9 mouse cellular contexts compared by ENCODE assay signal in the genomic region with DNA sequence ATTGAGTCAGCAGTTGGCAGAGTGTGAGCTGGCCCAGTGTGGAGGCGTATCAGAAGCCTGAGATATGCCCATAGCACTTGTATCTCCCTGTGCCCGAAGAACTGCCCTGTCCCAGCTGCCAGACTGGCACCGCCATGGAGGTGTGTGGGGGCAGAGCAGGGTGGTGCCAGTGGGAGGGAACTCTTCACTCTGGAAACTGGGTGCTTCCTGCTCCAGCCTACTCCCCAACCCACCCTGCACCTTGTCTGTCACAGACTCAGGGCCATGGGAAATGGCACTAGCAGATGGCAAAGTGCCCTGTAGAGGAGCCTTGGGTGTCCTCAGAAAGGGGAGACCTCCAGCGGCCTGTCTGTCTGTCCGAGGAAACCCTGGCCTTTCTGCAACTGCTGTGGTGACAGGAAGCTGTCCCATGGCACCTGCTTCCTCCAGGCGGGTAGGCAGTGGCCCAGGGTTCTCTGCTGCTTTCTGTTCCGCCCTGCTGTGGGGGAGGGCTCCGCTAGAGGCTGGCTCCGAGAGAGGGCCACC. TPM values are rescaled to one million over a fixed set of nuclear protein-coding genes. Genes with fewer than 3 reads are reported as not detected.
A peak's percentile ranks its signal among the peaks of the same experiment; 100 is the strongest.
DNase-seq lines count a peak whose midpoint lies in the region; ATAC-seq lines count a peak whose summit lies in the region.
"Had no signal": no experiment of that assay in that cellular context is flagged by ENCODE, and none has a peak within 500 bp of the region (broad histone marks: within the 10 kb centered on the region; RNA-seq: fewer than 3 reads in every experiment).

No protein-coding gene starts in this region.

- H3K4me3 ChIP-seq in macrophage (ENCODE audit: inconsistent target) = peak overlapping the region; percentile 35

- no peaks in the 10 kb centered on the region for H3K36me3 ChIP-seq in macrophage (ENCODE audit: inconsistent target)

- peak overlapping the region; percentile 96 for H3K27ac ChIP-seq in macrophage

- peak; percentile 84 for ATAC-seq in common myeloid progenitor, adult 5-6 weeks (replicated peaks; ENCODE audit: low read depth, poor library complexity, severe bottlenecking)

- DNase-seq in heart, adult 18-20 months = peak; percentile 68 to 86
- no peak for DNase-seq in heart, adult 8-10 months (ENCODE audit: low spot score)
- peak; percentile 81 for DNase-seq in induced T-regulatory cell, adult 2 months (ENCODE audit: low read depth)
- DNase-seq in thymus, postnatal 10 days (ENCODE audit: low spot score in 2 of 2) = peak; percentile 72 to 77
- DNase-seq in adipocyte (ENCODE audit: low spot score) = no peak
- DNase-seq in cerebellum, adult 8-10 months = no peak

- 2% methylated on average over 9 of the region's 9 CpGs for WGBS in macrophage (ENCODE audit: missing documents)

- H3K79me2 ChIP-seq in macrophage (ENCODE audit: inconsistent target) = peaks cover 47% of the 10 kb centered on the region; the same call in 1 of the 2 replicates

RNA-seq across cellular contexts. Expression of a gene that starts 14.9 kb away (rescaled TPM):
- total RNA-seq in heart, adult 18-20 months (2021) = not detected
- total RNA-seq in heart, adult 8-10 months (2022) = not detected
- total RNA-seq in common myeloid progenitor, adult 5-6 weeks (2017) = 0.05 TPM in 1 of 2 replicates, not detected in the other
- total RNA-seq in macrophage (2018; cell fraction: chromatin; rRNA removed) = under 1 TPM in 7 of 26 experiments, not detected in 19; 0.30 to 0.69 (median 0.38) TPM
- total RNA-seq in macrophage (2018; cell fraction: cytosol; rRNA removed) = under 1 TPM in 4 of 26 experiments, not detected in 22; 0.04 to 0.10 (median 0.08) TPM
- under 1 TPM in 12 of 26 experiments, not detected in 14; 0.21 to 0.88 (median 0.35) TPM for total RNA-seq in macrophage (2018; cell fraction: nucleus; rRNA removed)
- not detected in 3 replicates for polyA plus RNA-seq in macrophage (2018)
- polyA plus RNA-seq: G1E had no signal

RNA-seq across cellular contexts. Expression of a gene that starts 39.4 kb away (rescaled TPM):
- 100 to 1,000 TPM; 228 to 270 TPM for total RNA-seq in heart, adult 18-20 months (2021)
- total RNA-seq in heart, adult 8-10 months (2022) = 100 to 1,000 TPM; 256 to 285 (median 277) TPM
- total RNA-seq in common myeloid progenitor, adult 5-6 weeks (2017) = 118 and 140 TPM in 2 replicates
- total RNA-seq in macrophage (2018; cell fraction: chromatin; rRNA removed) = 100 to 1,000 TPM in 18 of 26 experiments, 10 to 100 TPM in 8; 25.1 to 392 (median 177) TPM
- total RNA-seq in macrophage (2018; cell fraction: cytosol; rRNA removed) = 10 to 100 TPM; 38.1 to 81.0 (median 62.6) TPM
- total RNA-seq in macrophage (2018; cell fraction: nucleus; rRNA removed) = 100 to 1,000 TPM in 8 of 26 experiments, 10 to 100 TPM in 18; 21.5 to 128 (median 79.3) TPM
- 37.1 to 91.1 TPM (median 40.6 TPM) in 3 replicates for polyA plus RNA-seq in macrophage (2018)

Comparison
In these comparisons a context has a peak if more than half of its experiments do, and no peak if none do; other contexts are left out.
1. DNase-seq: peak in heart, adult 18-20 months (2 of 2), induced T-regulatory cell, adult 2 months (single experiment) and thymus, postnatal 10 days (2 of 2); none in heart, adult 8-10 months (single experiment), adipocyte (single experiment) and cerebellum, adult 8-10 months (single experiment).